Mouse (Mus musculus): ENCODE data around the gene Trim7. TPM values are rescaled to one million over a fixed set of nuclear protein-coding genes. Genes with fewer than 3 reads are reported as not detected.
A peak's percentile ranks its signal among the peaks of the same experiment; 100 is the strongest.
"Not testable (repeated sequence)": the region's sequence is repeated elsewhere in the genome, so short reads cannot be mapped to it uniquely, and the experiment has no call there.

The Trim7 gene
- polyA plus RNA-seq, 1 experiment from 2014 or later = 9.5 TPM

GRCm38 (mm10) chr11:48844309-48844708 lies 18.4 kb downstream of the Trim7 start:
- H3K27me3 ChIP-seq = no peaks in the 10 kb centered on the region
- CTCF ChIA-PET = no interaction called here
- no peak for TF ChIP-seq CTCF (IDR thresholded peaks at IDR 0.05)
- POLR2A ChIA-PET = no interaction called here
- ATAC-seq (peak; percentile 54), DNase-seq (ENCODE audit: low read depth, low spot score) (no peak)
- in situ Hi-C loops (cut with MboI; ENCODE audit: low pct_unique_long_range_greater_than_20kb) = loop anchor here (25.0 kb wide), 1 partner anchor 1543 kb away; the partner anchor contains the start of gene Hnrnph1

GRCm38 (mm10) chr11:48845244-48845815 lies 19.4 kb downstream of the Trim7 start:
- no peak for ATAC-seq
- CTCF ChIA-PET = no interaction called here
- no peak for TF ChIP-seq CTCF (IDR thresholded peaks at IDR 0.05)
- DNase-seq (ENCODE audit: low read depth, low spot score) = no peak
- POLR2A ChIA-PET = interaction anchor here (0.5 kb wide), 1 partner anchor 55 kb away, joined by 3 read pairs; no protein-coding TSS in a partner anchor
- H3K27me3 ChIP-seq = no peaks in the 10 kb centered on the region
- in situ Hi-C loops (cut with MboI; ENCODE audit: low pct_unique_long_range_greater_than_20kb) = loop anchor here (25.0 kb wide), 1 partner anchor 1542 kb away; the partner anchor contains the start of gene Hnrnph1

- H3K27me3 ChIP-seq; POLR2A ChIA-PET; DNase-seq (ENCODE audit: low read depth, low spot score); ATAC-seq: not testable (repeated sequence)
- in situ Hi-C loops (cut with MboI; ENCODE audit: low pct_unique_long_range_greater_than_20kb) = loop anchor here (25.0 kb wide), 1 partner anchor 1541 kb away; the partner anchor contains the start of gene Hnrnph1
- CTCF ChIA-PET = interaction anchor here (0.9 to 1.3 kb wide), 3 partner anchors 9 to 42 kb away, joined by 3 read pairs; no protein-coding TSS in a partner anchor
These were observed 20.4 kb downstream of the Trim7 start for GRCm38 (mm10) chr11:48846362-48846761.

GRCm38 (mm10) chr11:48846881-48847280 lies 20.9 kb downstream of the Trim7 start:
- in situ Hi-C loops (cut with MboI; ENCODE audit: low pct_unique_long_range_greater_than_20kb) = loop anchor here (25.0 kb wide), 1 partner anchor 1540 kb away; the partner anchor contains the start of gene Hnrnph1
- TF ChIP-seq CTCF (IDR thresholded peaks at IDR 0.05) = no peak
- POLR2A ChIA-PET = no interaction called here
- no peak for DNase-seq (ENCODE audit: low read depth, low spot score)
- CTCF ChIA-PET = interaction anchor here (0.9 to 1.3 kb wide), 3 partner anchors 8 to 42 kb away, joined by 3 read pairs; no protein-coding TSS in a partner anchor
- ATAC-seq = no peak
- H3K27me3 ChIP-seq = no peaks in the 10 kb centered on the region

DNA sequence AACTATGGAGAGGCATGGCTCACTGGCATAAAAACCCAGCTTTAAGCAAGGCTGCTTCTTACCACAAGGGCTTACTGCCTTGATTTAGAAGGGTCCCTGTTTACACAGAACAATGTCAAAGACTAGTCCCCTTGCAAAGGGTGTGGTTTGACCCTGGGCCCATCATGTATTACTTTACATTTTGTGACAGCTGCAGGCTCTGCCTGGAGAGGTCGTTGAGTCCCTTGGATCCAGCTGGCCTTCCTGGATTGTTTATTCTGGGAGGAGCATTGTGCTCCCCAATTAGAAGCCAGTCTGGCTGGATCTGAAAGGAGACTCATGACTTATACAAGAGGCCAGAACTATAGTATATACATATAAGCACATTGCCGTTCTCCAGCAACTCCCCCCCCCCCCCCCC lies 24.3 kb downstream of the Trim7 start:
- DNase-seq (ENCODE audit: low read depth, low spot score) = no peak
- ChIA-PET CTCF (interaction anchor here (0.9 kb wide), 1 partner anchor 35 kb away, joined by 3 read pairs; no protein-coding TSS in a partner anchor), POLR2A (no interaction called here)
- no peaks in the 10 kb centered on the region for H3K27me3 ChIP-seq
- ATAC-seq = no peak
- in situ Hi-C loops (cut with MboI; ENCODE audit: low pct_unique_long_range_greater_than_20kb) = no loop called here
- TF ChIP-seq CTCF (IDR thresholded peaks at IDR 0.05) = no peak

GRCm38 (mm10) chr11:48851270-48851995 lies 25.5 kb downstream of the Trim7 start:
- ChIA-PET POLR2A (no interaction called here), CTCF (interaction anchor here (0.8 to 1.4 kb wide), 8 partner anchors 9 to 240 kb away, joined by 3 to 5 read pairs (median 3); no protein-coding TSS in a partner anchor)
- no peaks in the 10 kb centered on the region for H3K27me3 ChIP-seq
- ATAC-seq = no peak
- peak; percentile 65 for TF ChIP-seq CTCF (IDR thresholded peaks at IDR 0.05)
- in situ Hi-C loops (cut with MboI; ENCODE audit: low pct_unique_long_range_greater_than_20kb) = no loop called here
- no peak for DNase-seq (ENCODE audit: low read depth, low spot score)

DNA sequence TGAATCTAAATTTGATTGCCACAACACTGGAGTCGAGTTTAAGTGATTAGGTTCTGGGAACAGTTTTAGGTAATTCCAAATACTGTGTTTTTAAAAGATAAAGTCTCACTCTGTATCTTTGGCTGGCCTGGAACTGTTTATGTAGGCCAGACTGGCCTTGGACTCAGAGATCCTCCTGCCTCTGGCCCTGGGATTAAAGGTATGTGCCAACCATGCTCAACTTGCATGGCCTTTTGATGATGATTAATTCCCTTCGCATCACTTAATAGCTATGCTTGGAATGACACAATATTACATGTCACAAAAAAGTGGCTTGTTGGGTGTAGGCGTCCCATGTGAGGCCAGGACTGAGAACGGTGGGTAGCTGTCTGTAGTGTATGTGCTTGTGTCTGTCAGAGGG lies 26.2 kb downstream of the Trim7 start:
- in situ Hi-C loops (cut with MboI; ENCODE audit: low pct_unique_long_range_greater_than_20kb) = no loop called here
- POLR2A ChIA-PET = no interaction called here
- DNase-seq (ENCODE audit: low read depth, low spot score) (no peak), ATAC-seq (no peak)
- no peak for TF ChIP-seq CTCF (IDR thresholded peaks at IDR 0.05)
- no peaks in the 10 kb centered on the region for H3K27me3 ChIP-seq
- CTCF ChIA-PET = interaction anchor here (0.8 to 2.1 kb wide), 9 partner anchors 10 to 64 kb away, joined by 3 to 9 read pairs (median 3); no protein-coding TSS in a partner anchor

DNA sequence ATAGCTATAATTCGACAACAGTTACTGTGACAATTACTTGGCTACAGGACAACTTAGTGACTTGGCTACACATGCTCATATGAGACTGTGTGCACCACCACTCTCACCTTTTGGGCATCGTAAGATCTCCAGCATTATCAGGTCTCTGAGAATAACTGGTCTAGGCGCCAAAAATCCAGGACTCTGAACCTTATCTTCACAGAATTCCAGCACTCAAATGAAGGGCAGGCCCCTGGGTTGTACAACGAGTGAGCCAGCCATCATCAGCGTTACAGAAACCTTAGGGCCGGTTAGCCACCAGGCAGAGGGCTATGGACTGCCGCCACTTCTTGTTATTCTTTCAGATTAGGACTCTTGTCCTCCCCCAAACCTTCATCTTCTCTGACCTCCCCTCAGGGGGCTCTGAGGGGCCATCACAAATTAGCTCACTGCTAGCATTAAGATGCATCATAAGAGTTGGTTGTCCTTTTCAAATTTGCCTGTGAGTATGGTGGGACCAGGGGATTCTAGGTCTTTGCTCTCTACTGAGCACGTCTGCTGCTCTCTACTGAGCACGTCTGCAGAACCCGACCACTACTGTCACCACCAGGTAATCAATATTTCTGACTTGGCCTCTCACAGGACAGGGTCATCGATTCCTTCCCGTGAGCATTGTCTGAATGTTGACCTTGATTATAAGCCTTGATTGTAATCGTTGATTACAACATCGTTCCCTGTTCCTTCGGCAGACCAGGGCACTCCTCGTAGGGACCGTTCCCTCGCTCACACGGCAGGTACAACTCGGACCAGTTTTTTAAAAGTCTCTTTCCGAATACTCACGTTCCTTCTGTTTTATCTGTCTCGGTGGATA lies 26.9 kb downstream of the Trim7 start:
- no peak for DNase-seq (ENCODE audit: low read depth, low spot score)
- no peaks in the 10 kb centered on the region for H3K27me3 ChIP-seq
- no peak for ATAC-seq
- ChIA-PET CTCF (interaction anchor here (0.9 to 3.0 kb wide), 7 partner anchors 11 to 61 kb away, joined by 3 to 14 read pairs (median 4); no protein-coding TSS in a partner anchor), POLR2A (no interaction called here)
- no peak for TF ChIP-seq CTCF (IDR thresholded peaks at IDR 0.05)
- in situ Hi-C loops (cut with MboI; ENCODE audit: low pct_unique_long_range_greater_than_20kb) = no loop called here

DNA sequence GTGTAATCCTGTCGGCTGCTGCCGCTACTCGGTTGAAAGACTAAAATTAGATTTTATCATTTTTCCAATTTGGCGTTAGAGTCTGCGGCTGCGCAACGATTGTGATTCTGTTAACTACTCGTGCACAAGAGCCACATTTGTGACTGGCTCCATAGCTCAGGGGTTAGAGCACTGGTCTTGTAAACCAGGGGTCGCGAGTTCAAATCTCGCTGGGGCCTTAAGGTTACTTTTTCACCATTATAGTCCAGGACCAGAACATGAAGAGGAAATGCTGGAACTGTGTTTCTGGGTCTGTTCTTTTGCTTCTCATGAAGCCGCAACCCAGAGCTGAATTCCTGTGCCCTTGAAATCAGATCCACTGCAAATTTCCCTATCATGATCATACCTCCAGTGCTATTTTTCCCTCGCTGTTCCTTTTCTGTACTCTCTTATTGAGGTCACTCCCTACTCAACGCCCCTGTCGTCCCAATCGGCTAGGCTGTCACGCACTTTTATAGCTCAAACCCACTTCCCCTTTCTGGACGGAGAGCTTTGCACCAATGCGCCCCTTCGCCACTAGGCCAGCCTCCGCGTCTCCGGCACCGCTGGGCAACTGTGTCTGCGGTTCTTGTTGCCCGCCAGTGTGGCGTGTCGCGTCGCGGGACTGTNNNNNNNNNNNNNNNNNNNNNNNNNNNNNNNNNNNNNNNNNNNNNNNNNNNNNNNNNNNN lies 27.7 kb downstream of the Trim7 start:
- ChIA-PET CTCF (interaction anchor here (0.9 to 3.0 kb wide), 6 partner anchors 14 to 63 kb away, joined by 3 to 14 read pairs (median 4); no protein-coding TSS in a partner anchor), POLR2A (no interaction called here)
- DNase-seq (ENCODE audit: low read depth, low spot score) (no peak), ATAC-seq (peak; percentile 63)
- H3K27me3 ChIP-seq = no peaks in the 10 kb centered on the region
- in situ Hi-C loops (cut with MboI; ENCODE audit: low pct_unique_long_range_greater_than_20kb) = no loop called here
- peak; percentile 29 for TF ChIP-seq CTCF (IDR thresholded peaks at IDR 0.05)
